Mouse (Mus musculus) intestine, postnatal 0 days (tissue): ENCODE results near the gene Pdzph1. TPM values are rescaled to one million over a fixed set of nuclear protein-coding genes. Genes with fewer than 3 reads are reported as not detected.
A peak's percentile ranks its signal among the peaks of the same experiment; 100 is the strongest.

ENCODE experiments used
- ATAC-seq: fragments of 200-750 bp; cut with Nextera tagmentation; 2 replicates; pipeline ENCODE4 v1.8.0; 2017; ENCODE audit warnings: mild to moderate bottlenecking, moderate TSS enrichment, moderate library complexity
- H3K27ac ChIP-seq: fragments of 300-500 bp; sonication (generic); 2 replicates; pipeline ENCODE4 v1.5.1; 2014; ENCODE audit warnings: mild to moderate bottlenecking, low read depth, low read length, moderate library complexity
- H3K27me3 ChIP-seq: fragments of 300-500 bp; sonication (generic); replicated peaks from 2 replicates; pipeline ENCODE4 v1.6.1; 2014; ENCODE audit warnings: low read length, mixed read lengths; ENCODE audit not compliant: control insufficient read depth, insufficient read depth
- H3K36me3 ChIP-seq: fragments of 300-500 bp; sonication (generic); 2 replicates; pipeline ENCODE4 v1.6.1; 2014; ENCODE audit warnings: mild to moderate bottlenecking, moderate library complexity; ENCODE audit not compliant: control insufficient read depth, insufficient read depth
- H3K4me1 ChIP-seq: fragments of 300-500 bp; sonication (generic); replicated peaks from 2 replicates; pipeline ENCODE4 v1.6.1; 2014; ENCODE audit warnings: antibody characterized with exemption, low read length, mixed read lengths; ENCODE audit not compliant: control insufficient read depth, insufficient read depth
- H3K4me2 ChIP-seq: fragments of 300-500 bp; sonication (generic); replicated peaks from 2 replicates; pipeline ENCODE4 v1.6.1; 2014; ENCODE audit warnings: low read depth, mild to moderate bottlenecking, moderate library complexity
- H3K4me3 ChIP-seq: fragments of 300-500 bp; sonication (generic); 2 replicates; pipeline ENCODE4 v1.5.1; 2014; ENCODE audit warnings: low read depth, low read length
- H3K9ac ChIP-seq: fragments of 300-500 bp; sonication (generic); 2 replicates; pipeline ENCODE4 v1.6.1; 2014; ENCODE audit warnings: mild to moderate bottlenecking, low read depth, low read length
- H3K9me3 ChIP-seq: fragments of 300-500 bp; sonication (generic); 2 replicates; pipeline ENCODE4 v1.6.1; 2016; ENCODE audit warnings: mixed run types; ENCODE audit not compliant: control insufficient read depth
- CTCF ChIP-seq: sonication (generic); IDR thresholded peaks from 2 replicates; pipeline ENCODE4 v1.5.1; 2016; ENCODE audit warnings: low read depth, mild to moderate bottlenecking, control low read depth, antibody characterized with exemption, moderate library complexity
- WGBS: fragments of 180-500 bp; shearing (Covaris S2); extraction: QIAGEN DNeasy Blood & Tissue Kit; methylation state at CpG from one replicate; pipeline ENCODE4 v1.1.7; 2014; 5-methylcytosine and 5-hydroxymethylcytosine counted together
- polyA plus RNA-seq: library from polyadenylated mRNA; unstranded; fragments of >200 nt; fragmentation: Nextera tagmentation; extraction: Ambion mirVana; gene quantifications from 2 replicates; pipeline ENCODE4 v1.2.1, GENCODE M21; 2015

Pdzph1 gene
- polyA plus RNA-seq, 1 experiment from 2014 or later, result not detected

DNA sequence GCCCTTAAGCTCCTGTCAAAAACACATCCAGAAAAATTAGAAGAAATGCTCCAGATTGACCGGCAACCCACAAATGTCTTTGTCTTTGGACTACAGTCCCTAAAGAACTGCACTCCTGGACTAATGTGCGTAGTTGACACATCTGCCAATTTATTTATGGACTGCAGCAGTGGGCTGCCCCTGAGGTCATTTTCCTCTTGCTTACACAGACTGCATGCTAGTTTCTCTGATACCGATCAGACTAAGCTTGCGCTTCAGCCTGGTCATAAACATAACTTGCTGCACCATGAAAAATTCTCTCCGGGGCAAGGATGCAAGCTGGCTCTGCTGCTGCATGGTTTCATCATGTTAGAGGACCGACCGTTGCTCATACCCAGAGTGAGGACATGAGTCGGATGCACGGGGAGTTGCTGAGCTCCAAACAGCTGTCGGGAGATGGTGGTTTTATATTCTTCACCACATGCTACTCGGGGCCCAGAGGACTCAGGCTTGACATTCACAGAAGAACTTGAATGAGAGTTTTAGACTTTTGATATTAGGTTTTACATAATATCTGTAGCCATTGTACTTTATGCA, 67.2 kb downstream of the Pdzph1 start:
- 56% methylated on average over 11 of the region's 11 CpGs for WGBS
- no peak overlapping the region for H3K4me2 ChIP-seq
- ATAC-seq, result no peak
- no peak for TF ChIP-seq CTCF
- no peak overlapping the region for H3K9ac ChIP-seq
- H3K4me3 ChIP-seq, result no peak overlapping the region
- H3K36me3 ChIP-seq, result no peaks in the 10 kb centered on the region
- H3K9me3 ChIP-seq, result no peaks in the 10 kb centered on the region
- no peaks in the 10 kb centered on the region for H3K27me3 ChIP-seq
- H3K4me1 ChIP-seq, result no peaks in the 10 kb centered on the region
- no peak overlapping the region for H3K27ac ChIP-seq

GRCm38 (mm10) chr17:58923316-58923866, 67.8 kb downstream of the Pdzph1 start:
- H3K36me3 ChIP-seq, result no peaks in the 10 kb centered on the region
- no peak overlapping the region for H3K9ac ChIP-seq
- no peak overlapping the region for H3K4me2 ChIP-seq
- no peak for ATAC-seq
- WGBS, result 87% methylated on average over 7 of the region's 7 CpGs
- H3K4me1 ChIP-seq, result no peaks in the 10 kb centered on the region
- no peaks in the 10 kb centered on the region for H3K9me3 ChIP-seq
- no peak for TF ChIP-seq CTCF
- no peak overlapping the region for H3K27ac ChIP-seq
- H3K27me3 ChIP-seq, result no peaks in the 10 kb centered on the region
- no peak overlapping the region for H3K4me3 ChIP-seq

DNA sequence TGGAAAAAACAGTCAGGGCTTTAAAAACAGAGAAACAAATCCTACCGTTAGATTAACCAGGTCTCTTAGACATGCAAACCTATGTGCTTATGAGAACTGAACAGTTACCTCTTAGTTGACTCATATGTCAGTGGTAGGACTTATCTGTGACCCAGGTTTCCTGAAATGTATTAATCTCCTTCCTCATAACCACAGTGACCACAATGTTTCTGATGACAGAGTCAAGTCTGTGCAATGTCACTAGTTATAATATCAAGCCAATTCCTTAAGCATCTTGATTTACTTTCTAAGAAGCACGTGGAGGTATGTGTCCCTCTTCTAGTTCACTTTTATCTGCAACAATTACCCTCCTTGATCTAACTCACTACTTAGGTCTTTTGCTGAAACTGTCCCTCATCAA, 68.4 kb downstream of the Pdzph1 start:
- no peak overlapping the region for H3K4me2 ChIP-seq
- H3K4me3 ChIP-seq, result no peak overlapping the region
- H3K27ac ChIP-seq, result no peak overlapping the region
- H3K9me3 ChIP-seq, result no peaks in the 10 kb centered on the region
- no peak for ATAC-seq
- no peaks in the 10 kb centered on the region for H3K36me3 ChIP-seq
- H3K4me1 ChIP-seq, result no peaks in the 10 kb centered on the region
- H3K27me3 ChIP-seq, result no peaks in the 10 kb centered on the region
- TF ChIP-seq CTCF, result no peak
- WGBS, result 78% methylated on average over 2 of the region's 2 CpGs
- no peak overlapping the region for H3K9ac ChIP-seq

DNA sequence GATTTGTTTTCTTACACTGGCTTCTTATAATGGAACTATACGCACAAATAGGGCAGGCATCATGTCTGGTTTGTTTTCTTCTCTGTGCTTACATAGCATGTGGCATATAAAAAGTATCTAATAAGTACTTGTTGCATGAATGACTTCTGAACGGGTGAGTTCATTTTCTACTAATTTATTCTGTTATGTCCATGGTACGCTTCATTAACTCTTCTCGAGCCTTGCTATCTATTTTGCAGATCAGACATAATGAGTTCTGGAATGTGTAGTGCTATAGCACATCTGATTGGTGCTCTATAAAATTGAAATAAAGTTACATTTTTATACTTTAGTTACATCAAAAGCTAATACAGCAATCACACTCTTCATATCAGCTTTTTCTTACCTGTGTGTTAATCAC, 71.2 kb downstream of the Pdzph1 start:
- Histone ChIP-seq H3K4me2 (no peak overlapping the region), H3K4me3 (no peak overlapping the region), H3K36me3 (no peaks in the 10 kb centered on the region), H3K27me3 (no peaks in the 10 kb centered on the region), H3K9me3 (no peaks in the 10 kb centered on the region), H3K27ac (no peak overlapping the region), H3K4me1 (no peaks in the 10 kb centered on the region), H3K9ac (no peak overlapping the region)
- no peak for ATAC-seq
- 80% methylated on average over 4 of the region's 4 CpGs for WGBS
- no peak for TF ChIP-seq CTCF

- no peak for ATAC-seq
- Histone ChIP-seq H3K4me1 (no peaks in the 10 kb centered on the region), H3K9me3 (no peaks in the 10 kb centered on the region), H3K27ac (no peak overlapping the region), H3K4me2 (no peak overlapping the region), H3K27me3 (no peaks in the 10 kb centered on the region), H3K4me3 (no peak overlapping the region), H3K9ac (no peak overlapping the region), H3K36me3 (no peaks in the 10 kb centered on the region)
- WGBS, result 12% methylated on average over 8 of the region's 8 CpGs
- TF ChIP-seq CTCF, result peak; percentile 66
Observed at GRCm38 (mm10) chr17:58919061-58919460, 72.1 kb downstream of the Pdzph1 start.

DNA sequence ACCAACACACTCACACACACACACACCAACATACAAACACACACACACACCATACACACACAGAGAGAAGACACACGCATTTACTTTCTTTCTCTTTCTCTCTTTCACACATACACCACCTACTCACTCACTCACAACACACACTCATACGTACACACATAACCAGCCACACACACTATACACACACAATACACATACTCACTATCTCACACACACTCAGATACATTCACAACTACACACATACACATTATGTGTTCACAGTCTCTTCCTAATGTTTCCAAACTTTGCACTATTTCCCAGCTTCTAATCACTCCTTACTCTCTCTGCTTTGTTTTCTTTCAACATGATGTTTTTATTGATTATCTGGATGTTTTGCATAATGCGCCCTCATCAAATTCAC, 72.6 kb downstream of the Pdzph1 start:
- no peaks in the 10 kb centered on the region for H3K9me3 ChIP-seq
- no peak overlapping the region for H3K9ac ChIP-seq
- 87% methylated on average over 3 of the region's 3 CpGs for WGBS
- TF ChIP-seq CTCF, result no peak
- H3K36me3 ChIP-seq, result no peaks in the 10 kb centered on the region
- no peaks in the 10 kb centered on the region for H3K27me3 ChIP-seq
- no peak overlapping the region for H3K27ac ChIP-seq
- no peak overlapping the region for H3K4me3 ChIP-seq
- H3K4me1 ChIP-seq, result no peaks in the 10 kb centered on the region
- H3K4me2 ChIP-seq, result no peak overlapping the region
- ATAC-seq, result no peak
